ENCODE assay signal across 17 mouse cellular contexts in genomic region chr8:26488590-26488989, GRCm38 (mm10).
DNase-seq lines count a peak whose midpoint lies in the region; ATAC-seq and TF ChIP-seq lines count a peak whose summit lies in the region.
"Had no signal": no experiment of that assay in that cellular context is flagged by ENCODE, and none has a peak within 500 bp of the region (broad histone marks: within the 10 kb centered on the region; RNA-seq: fewer than 3 reads in every experiment).

No protein-coding gene starts in this region.

- H3K9me3 ChIP-seq in forebrain, embryonic 14.5 days (replicated peaks; ENCODE audit: control insufficient read depth, low read length), result no peaks in the 10 kb centered on the region
- no peaks in the 10 kb centered on the region for H3K9me3 ChIP-seq in forebrain, embryonic 11.5 days (ENCODE audit: control insufficient read depth, low read length)
- no peaks in the 10 kb centered on the region for H3K9me3 ChIP-seq in lung, embryonic 14.5 days (ENCODE audit: low read depth, low read length)
- H3K9me3 ChIP-seq in forebrain, postnatal 0 days (ENCODE audit: low read length), result no peaks in the 10 kb centered on the region
- H3K9me3 ChIP-seq: embryonic facial prominence, embryonic 13.5 days; heart, embryonic 13.5 days; hindbrain, embryonic 12.5 days had no signal

- TF ChIP-seq POLR2A in brain, embryonic 14.5 days (IDR thresholded peaks at IDR 0.05; ENCODE audit: borderline replicate concordance, extremely low read depth, insufficient read depth, insufficient read length, poor library complexity, severe bottlenecking), result no peak

- no peak overlapping the region for H3K4me3 ChIP-seq in forebrain, embryonic 14.5 days (ENCODE audit: low read depth, low read length)
- H3K4me3 ChIP-seq in forebrain, embryonic 11.5 days (ENCODE audit: low read depth, low read length), result no peak overlapping the region
- no peak overlapping the region for H3K4me3 ChIP-seq in lung, embryonic 14.5 days (ENCODE audit: low read depth, low read length)
- H3K4me3 ChIP-seq in forebrain, postnatal 0 days (ENCODE audit: low read depth, low read length), result no peak overlapping the region
- H3K4me3 ChIP-seq: embryonic facial prominence, embryonic 13.5 days; heart, embryonic 13.5 days; hindbrain, embryonic 12.5 days had no signal

- H3K36me3 ChIP-seq in forebrain, embryonic 14.5 days (ENCODE audit: control insufficient read depth, insufficient read depth, low read length), result no peaks in the 10 kb centered on the region
- no peaks in the 10 kb centered on the region for H3K36me3 ChIP-seq in forebrain, embryonic 11.5 days (ENCODE audit: control insufficient read depth, insufficient read depth, low read length)
- H3K36me3 ChIP-seq in lung, embryonic 14.5 days (ENCODE audit: insufficient read depth), result no peaks in the 10 kb centered on the region
- no peaks in the 10 kb centered on the region for H3K36me3 ChIP-seq in forebrain, postnatal 0 days (ENCODE audit: insufficient read depth)
- H3K36me3 ChIP-seq: embryonic facial prominence, embryonic 13.5 days; heart, embryonic 13.5 days; hindbrain, embryonic 12.5 days had no signal

- H3K9ac ChIP-seq in forebrain, embryonic 14.5 days (ENCODE audit: low read length), result no peak overlapping the region
- no peak overlapping the region for H3K9ac ChIP-seq in forebrain, embryonic 11.5 days (ENCODE audit: low read length)
- no peak overlapping the region for H3K9ac ChIP-seq in lung, embryonic 14.5 days
- no peak overlapping the region for H3K9ac ChIP-seq in forebrain, postnatal 0 days
- H3K9ac ChIP-seq: embryonic facial prominence, embryonic 13.5 days; heart, embryonic 13.5 days; hindbrain, embryonic 12.5 days had no signal

- no peak overlapping the region for H3K4me2 ChIP-seq in forebrain, embryonic 14.5 days (ENCODE audit: low read length)
- H3K4me2 ChIP-seq in forebrain, embryonic 11.5 days (ENCODE audit: low read depth, low read length, severe bottlenecking), result no peak overlapping the region
- H3K4me2 ChIP-seq in lung, embryonic 14.5 days, result no peak overlapping the region
- no peak overlapping the region for H3K4me2 ChIP-seq in forebrain, postnatal 0 days (ENCODE audit: low read depth)
- H3K4me2 ChIP-seq: embryonic facial prominence, embryonic 13.5 days; heart, embryonic 13.5 days; hindbrain, embryonic 12.5 days had no signal

- WGBS in forebrain, embryonic 14.5 days, result 41% methylated on average over 8 of the region's 8 CpGs
- 76% methylated on average over 8 of the region's 8 CpGs for WGBS in forebrain, embryonic 11.5 days
- WGBS in lung, embryonic 14.5 days, result 47% methylated on average over 8 of the region's 8 CpGs
- WGBS in forebrain, postnatal 0 days, result 30% methylated on average over 8 of the region's 8 CpGs

- ATAC-seq in forebrain, embryonic 14.5 days, result peak; percentile 37; the same call in 1 of the 2 replicates
- no peak for ATAC-seq in forebrain, embryonic 11.5 days (replicated peaks; ENCODE audit: low FRiP score)
- no peak for ATAC-seq in lung, embryonic 14.5 days (ENCODE audit: insufficient read depth)
- ATAC-seq in forebrain, postnatal 0 days, result peak; percentile 27; the same call in 1 of the 2 replicates
- ATAC-seq: hindbrain, embryonic 16.5 days had no signal

- TF ChIP-seq CTCF in lung, embryonic 14.5 days (IDR thresholded peaks at IDR 0.05; ENCODE audit: low read depth), result no peak
- TF ChIP-seq CTCF in brain, embryonic 14.5 days (IDR thresholded peaks at IDR 0.05; ENCODE audit: borderline replicate concordance, extremely low read depth, insufficient read depth, insufficient read length), result no peak
- TF ChIP-seq CTCF in forebrain, postnatal 0 days (IDR thresholded peaks at IDR 0.05; ENCODE audit: low read depth), result no peak

- no peak overlapping the region for H3K27ac ChIP-seq in forebrain, embryonic 14.5 days (ENCODE audit: low read depth, low read length)
- no peak overlapping the region for H3K27ac ChIP-seq in forebrain, embryonic 11.5 days (ENCODE audit: low read depth, low read length)
- H3K27ac ChIP-seq in lung, embryonic 14.5 days (ENCODE audit: low read depth), result no peak overlapping the region
- no peak overlapping the region for H3K27ac ChIP-seq in forebrain, postnatal 0 days (ENCODE audit: low read depth, low read length)
- H3K27ac ChIP-seq: embryonic facial prominence, embryonic 13.5 days; heart, embryonic 13.5 days had no signal

- no peaks in the 10 kb centered on the region for H3K27me3 ChIP-seq in forebrain, embryonic 14.5 days (replicated peaks; ENCODE audit: control insufficient read depth, insufficient read depth, low read length)
- H3K27me3 ChIP-seq in forebrain, embryonic 11.5 days (ENCODE audit: control insufficient read depth, insufficient read depth, low read length), result no peaks in the 10 kb centered on the region
- no peaks in the 10 kb centered on the region for H3K27me3 ChIP-seq in lung, embryonic 14.5 days (ENCODE audit: insufficient read depth, low read length)
- H3K27me3 ChIP-seq in forebrain, postnatal 0 days (ENCODE audit: insufficient read depth, low read length), result no peaks in the 10 kb centered on the region
- H3K27me3 ChIP-seq: heart, embryonic 13.5 days; hindbrain, embryonic 12.5 days had no signal

- peak; percentile 77 for DNase-seq in forebrain, embryonic 14.5 days (ENCODE audit: low spot score)
- DNase-seq in forebrain, embryonic 11.5 days (ENCODE audit: low spot score), result no peak
- DNase-seq in lung, embryonic 14.5 days, result peak; percentile 7
- no peak for DNase-seq in lung, postnatal 10 days
- DNase-seq in brain, embryonic 14.5 days (ENCODE audit: low read depth), result peak; percentile 82
- DNase-seq in forebrain, postnatal 0 days, result peak; percentile 39
- no peak for DNase-seq in retina, embryonic 14.5 days (ENCODE audit: low spot score)
- DNase-seq: adrenal gland, postnatal 10 days; cerebellum, adult 18-20 months; cerebellum, adult 9-11 months; cerebellum, postnatal 36 days; gastrocnemius, postnatal 10 days; heart, postnatal 36 days had no signal

- H3K4me1 ChIP-seq in forebrain, embryonic 14.5 days (ENCODE audit: control insufficient read depth, insufficient read depth, low read length), result 0 out of 2 replicates have a peak, but pooled peaks cover 3% of the 10 kb centered on the region
- H3K4me1 ChIP-seq in forebrain, embryonic 11.5 days (replicated peaks; ENCODE audit: control insufficient read depth, insufficient read depth, low read length), result no peaks in the 10 kb centered on the region
- no peaks in the 10 kb centered on the region; the same call in 1 of the 2 replicates for H3K4me1 ChIP-seq in lung, embryonic 14.5 days (ENCODE audit: insufficient read depth)
- no peaks in the 10 kb centered on the region for H3K4me1 ChIP-seq in forebrain, postnatal 0 days (ENCODE audit: insufficient read depth)
- H3K4me1 ChIP-seq: embryonic facial prominence, embryonic 13.5 days had no signal

Comparison
In these comparisons a context has a peak if more than half of its experiments do, and no peak if none do; other contexts are left out.
1. ATAC-seq: peak in forebrain, embryonic 14.5 days (single experiment) and forebrain, postnatal 0 days (single experiment); none in forebrain, embryonic 11.5 days (single experiment) and lung, embryonic 14.5 days (single experiment).
2. DNase-seq: peak in forebrain, embryonic 14.5 days (single experiment), lung, embryonic 14.5 days (single experiment), brain, embryonic 14.5 days (single experiment) and forebrain, postnatal 0 days (single experiment); none in forebrain, embryonic 11.5 days (single experiment), lung, postnatal 10 days (single experiment) and retina, embryonic 14.5 days (single experiment).